9 mouse cellular contexts compared by ENCODE assay signal in genomic region chr2:179698196-179698985, GRCm38 (mm10).
DNase-seq lines count a peak whose midpoint lies in the region; ATAC-seq and TF ChIP-seq lines count a peak whose summit lies in the region.
"Had no signal": no experiment of that assay in that cellular context is flagged by ENCODE, and none has a peak within 500 bp of the region (broad histone marks: within the 10 kb centered on the region; RNA-seq: fewer than 3 reads in every experiment).

No protein-coding gene starts in this region.

- H3K4me2 ChIP-seq in midbrain, embryonic 14.5 days (ENCODE audit: low read length), result no peak overlapping the region
- no peak overlapping the region for H3K4me2 ChIP-seq in myocyte (ENCODE audit: low read depth)
- H3K4me2 ChIP-seq: midbrain, embryonic 12.5 days had no signal

- peaks cover 26% of the 10 kb centered on the region for H3K4me1 ChIP-seq in midbrain, embryonic 10.5 days
- peaks cover 26% of the 10 kb centered on the region for H3K4me1 ChIP-seq in midbrain, embryonic 14.5 days (ENCODE audit: control insufficient read depth, insufficient read depth, low read length)

- no peaks in the 10 kb centered on the region for H3K79me2 ChIP-seq in myocyte (ENCODE audit: control insufficient read depth, insufficient read depth)

- no peak overlapping the region for H3K4me3 ChIP-seq in midbrain, embryonic 10.5 days
- no peak overlapping the region for H3K4me3 ChIP-seq in midbrain, embryonic 14.5 days (replicated peaks; ENCODE audit: low read depth, low read length)
- H3K4me3 ChIP-seq in myocyte, result no peak overlapping the region
- H3K4me3 ChIP-seq: midbrain, embryonic 12.5 days had no signal

- ATAC-seq in midbrain, embryonic 14.5 days (ENCODE audit: low FRiP score, low TSS enrichment), result no peak

- TF ChIP-seq POLR2A in myocyte (IDR thresholded peaks at IDR 0.05; ENCODE audit: insufficient read length, low read depth), result no peak

- no peak overlapping the region for H3K9ac ChIP-seq in midbrain, embryonic 14.5 days (replicated peaks; ENCODE audit: low read length)
- H3K9ac ChIP-seq: midbrain, embryonic 12.5 days had no signal

- WGBS in midbrain, embryonic 10.5 days, result 46% methylated on average over 12 of the region's 12 CpGs
- 43% methylated on average over 12 of the region's 12 CpGs for WGBS in midbrain, embryonic 14.5 days

- no peak overlapping the region for H3K27ac ChIP-seq in midbrain, embryonic 10.5 days (replicated peaks)
- H3K27ac ChIP-seq in midbrain, embryonic 14.5 days (replicated peaks; ENCODE audit: low read depth, low read length), result no peak overlapping the region
- H3K27ac ChIP-seq: midbrain, embryonic 12.5 days had no signal

- peak; percentile 17 to 29 for DNase-seq in heart, postnatal 10 days
- DNase-seq in heart, adult 8-10 months (ENCODE audit: low spot score), result no peak
- DNase-seq in midbrain, embryonic 10.5 days (ENCODE audit: low spot score), result peak; percentile 41
- no peak for DNase-seq in midbrain, embryonic 14.5 days
- peak; percentile 65 for DNase-seq in embryo, embryonic 10.5 days (ENCODE audit: low spot score)
- DNase-seq in c-Kit-positive CD71-positive TER-119-positive erythroid progenitor cells, embryonic 14.5 days (ENCODE audit: low spot score), result no peak
- DNase-seq in gastrocnemius, postnatal 10 days, result no peak

- H3ac ChIP-seq in myocyte (ENCODE audit: control insufficient read depth, insufficient read length), result no peak overlapping the region

- intact Hi-C loops in heart, postnatal 10 days (cut with DNase I), result no loop called here

- no peaks in the 10 kb centered on the region for H3K36me3 ChIP-seq in midbrain, embryonic 10.5 days
- H3K36me3 ChIP-seq in midbrain, embryonic 14.5 days (ENCODE audit: control insufficient read depth, insufficient read depth, low read length), result no peaks in the 10 kb centered on the region
- H3K36me3 ChIP-seq in myocyte (ENCODE audit: control insufficient read depth, insufficient read depth), result no peaks in the 10 kb centered on the region
- H3K36me3 ChIP-seq: midbrain, embryonic 12.5 days had no signal

- no peaks in the 10 kb centered on the region for H3K9me3 ChIP-seq in midbrain, embryonic 10.5 days (replicated peaks)
- H3K9me3 ChIP-seq in midbrain, embryonic 14.5 days (ENCODE audit: control insufficient read depth, low read length), result no peaks in the 10 kb centered on the region
- H3K9me3 ChIP-seq: midbrain, embryonic 12.5 days had no signal

- H3K27me3 ChIP-seq in midbrain, embryonic 10.5 days (ENCODE audit: low read depth, poor library complexity, severe bottlenecking), result peaks cover 6% of the 10 kb centered on the region; the same call in 1 of the 2 replicates
- no peaks in the 10 kb centered on the region for H3K27me3 ChIP-seq in midbrain, embryonic 14.5 days (ENCODE audit: control insufficient read depth, insufficient read depth, low read length)
- H3K27me3 ChIP-seq in myocyte (ENCODE audit: control insufficient read depth, insufficient read depth, insufficient read length), result no peaks in the 10 kb centered on the region

TF ChIP-seq in myocyte, 11 proteins besides CTCF, POLR2A, EP300 and RAD21:
- TF ChIP-seq REST (IDR thresholded peaks at IDR 0.05; ENCODE audit: insufficient read depth, insufficient read length) (peak; percentile 49), TCF12 (IDR thresholded peaks at IDR 0.05; ENCODE audit: insufficient read depth, poor library complexity, severe bottlenecking) (no peak)

Comparison
In these comparisons a context has a peak if more than half of its experiments do, and no peak if none do; other contexts are left out.
1. DNase-seq: peak in heart, postnatal 10 days (2 of 2), midbrain, embryonic 10.5 days (single experiment) and embryo, embryonic 10.5 days (single experiment); none in heart, adult 8-10 months (single experiment), midbrain, embryonic 14.5 days (single experiment), c-Kit-positive CD71-positive TER-119-positive erythroid progenitor cells, embryonic 14.5 days (single experiment) and gastrocnemius, postnatal 10 days (single experiment).